In genomic region chr13:101768630-101768991, GRCm38 (mm10) we compare ENCODE assay signal across 8 mouse cellular contexts. TPM values are rescaled to one million over a fixed set of nuclear protein-coding genes. Genes with fewer than 3 reads are reported as not detected.
DNase-seq lines count a peak whose midpoint lies in the region; ATAC-seq and TF ChIP-seq lines count a peak whose summit lies in the region.

No protein-coding gene starts in this region.

- peak overlapping the region; percentile 45 for H3K4me3 ChIP-seq in C2C12 (ENCODE audit: insufficient read depth, poor library complexity, severe bottlenecking)
- H3K4me3 ChIP-seq in bone marrow macrophage, adult 2 months (ENCODE audit: insufficient read depth, low read length): peak overlapping the region; percentile 74
- H3K4me3 ChIP-seq in forebrain, embryonic 10.5 days: peak overlapping the region; percentile 89
- H3K4me3 ChIP-seq in heart, embryonic 14.5 days (ENCODE audit: control insufficient read depth in 1 of 2, insufficient read depth in 1 of 2, low read depth in 1 of 2, low read length in 2 of 2): peak overlapping the region; percentile 72 to 99
- peak overlapping the region; percentile 80 for H3K4me3 ChIP-seq in liver, embryonic 12.5 days
- peak overlapping the region; percentile 94 for H3K4me3 ChIP-seq in neural tube, embryonic 12.5 days

- H3K79me2 ChIP-seq in C2C12 (ENCODE audit: control insufficient read depth, insufficient read depth): peaks cover 41% of the 10 kb centered on the region

- H3K9ac ChIP-seq in heart, embryonic 14.5 days (ENCODE audit: low read length): peak overlapping the region; percentile 75
- peak overlapping the region; percentile 89 for H3K9ac ChIP-seq in liver, embryonic 12.5 days
- H3K9ac ChIP-seq in neural tube, embryonic 12.5 days: peak overlapping the region; percentile 93

- ATAC-seq in heart, embryonic 14.5 days (ENCODE audit: insufficient number of reproducible peaks, insufficient read depth, low FRiP score, low read depth): peak; percentile 31; the same call in 1 of the 2 replicates
- peak; percentile 16 for ATAC-seq in liver, embryonic 12.5 days
- no peak for ATAC-seq in neural tube, embryonic 12.5 days (ENCODE audit: low FRiP score, low read depth)

- H3K36me3 ChIP-seq in C2C12 (ENCODE audit: control insufficient read depth, insufficient read depth): no peaks in the 10 kb centered on the region
- no peaks in the 10 kb centered on the region for H3K36me3 ChIP-seq in forebrain, embryonic 10.5 days (replicated peaks)
- no peaks in the 10 kb centered on the region for H3K36me3 ChIP-seq in heart, embryonic 14.5 days (ENCODE audit: control insufficient read depth, insufficient read depth, low read length)
- H3K36me3 ChIP-seq in liver, embryonic 12.5 days: no peaks in the 10 kb centered on the region
- H3K36me3 ChIP-seq in neural tube, embryonic 12.5 days: no peaks in the 10 kb centered on the region

- TF ChIP-seq POLR2A in bone marrow macrophage, adult 2 months (IDR thresholded peaks at IDR 0.05; ENCODE audit: borderline replicate concordance, low read depth, low read length): no peak

- DNase-seq in forebrain, embryonic 10.5 days (ENCODE audit: extremely low spot score, low spot score): no peak
- peak; percentile 86 for DNase-seq in kidney, postnatal 14 days
- peak; percentile 53 to 60 for DNase-seq in thymus, adult 18-20 months

- H3K27me3 ChIP-seq in C2C12 (ENCODE audit: control insufficient read depth, insufficient read depth, insufficient read length): no peaks in the 10 kb centered on the region
- H3K27me3 ChIP-seq in forebrain, embryonic 10.5 days (ENCODE audit: poor library complexity, severe bottlenecking): 0 out of 2 replicates have a peak, but pooled peaks cover 4% of the 10 kb centered on the region
- no peaks in the 10 kb centered on the region for H3K27me3 ChIP-seq in heart, embryonic 14.5 days (ENCODE audit: control insufficient read depth, insufficient read depth, low read length)
- no peaks in the 10 kb centered on the region for H3K27me3 ChIP-seq in liver, embryonic 12.5 days (replicated peaks)
- H3K27me3 ChIP-seq in neural tube, embryonic 12.5 days (replicated peaks): no peaks in the 10 kb centered on the region

- H3K79me3 ChIP-seq in C2C12 (ENCODE audit: low read depth): peaks cover 27% of the 10 kb centered on the region

- H3K27ac ChIP-seq in bone marrow macrophage, adult 2 months (ENCODE audit: insufficient read depth, low read depth, low read length): peak overlapping the region; percentile 76
- peak overlapping the region; percentile 93 for H3K27ac ChIP-seq in forebrain, embryonic 10.5 days
- peak overlapping the region; percentile 90 to 95 for H3K27ac ChIP-seq in heart, embryonic 14.5 days (replicated peaks in 1 of 2; ENCODE audit: control insufficient read depth in 1 of 2, insufficient read depth in 1 of 2, low read depth in 2 of 2, low read length in 2 of 2)
- peak overlapping the region; percentile 89 for H3K27ac ChIP-seq in liver, embryonic 12.5 days
- peak overlapping the region; percentile 53; the same call in 1 of the 2 replicates for H3K27ac ChIP-seq in neural tube, embryonic 12.5 days

- H3ac ChIP-seq in C2C12 (ENCODE audit: control insufficient read depth, insufficient read length, low read depth): peak overlapping the region; percentile 41

- no peak for TF ChIP-seq CTCF in C2C12 (IDR thresholded peaks at IDR 0.05; ENCODE audit: control insufficient read depth, insufficient read depth, insufficient read length)
- no peak for TF ChIP-seq CTCF in bone marrow macrophage, adult 2 months (IDR thresholded peaks at IDR 0.05; ENCODE audit: low read depth, low read length)

- H3K9me3 ChIP-seq in forebrain, embryonic 10.5 days: no peaks in the 10 kb centered on the region
- no peaks in the 10 kb centered on the region for H3K9me3 ChIP-seq in heart, embryonic 14.5 days (ENCODE audit: control insufficient read depth, low read length)
- no peaks in the 10 kb centered on the region for H3K9me3 ChIP-seq in liver, embryonic 12.5 days (replicated peaks)
- no peaks in the 10 kb centered on the region for H3K9me3 ChIP-seq in neural tube, embryonic 12.5 days

- WGBS in forebrain, embryonic 10.5 days: 1% methylated on average over 17 of the region's 17 CpGs
- under 1% methylated on average over 17 of the region's 17 CpGs for WGBS in heart, embryonic 14.5 days
- WGBS in liver, embryonic 12.5 days (ENCODE audit: insufficient replicate concordance): 2% methylated on average over 17 of the region's 17 CpGs
- 2% methylated on average over 17 of the region's 17 CpGs for WGBS in neural tube, embryonic 12.5 days

- H3K4me1 ChIP-seq in bone marrow macrophage, adult 2 months (ENCODE audit: control insufficient read depth, insufficient read depth, low read length): peaks cover 10% of the 10 kb centered on the region
- H3K4me1 ChIP-seq in forebrain, embryonic 10.5 days: peaks cover 39% of the 10 kb centered on the region
- peaks cover 11 to 30% of the 10 kb centered on the region in 2 experiments for H3K4me1 ChIP-seq in heart, embryonic 14.5 days (ENCODE audit: control insufficient read depth in 2 of 2, insufficient read depth in 2 of 2, low read length in 2 of 2)
- peaks cover 69% of the 10 kb centered on the region for H3K4me1 ChIP-seq in liver, embryonic 12.5 days
- peaks cover 22% of the 10 kb centered on the region for H3K4me1 ChIP-seq in neural tube, embryonic 12.5 days

- peak overlapping the region; percentile 92 for H3K4me2 ChIP-seq in heart, embryonic 14.5 days (ENCODE audit: low read length)
- H3K4me2 ChIP-seq in liver, embryonic 12.5 days: peak overlapping the region; percentile 97
- H3K4me2 ChIP-seq in neural tube, embryonic 12.5 days (replicated peaks): peak overlapping the region; percentile 80

TF ChIP-seq in C2C12, 6 proteins besides CTCF, POLR2A, EP300 and RAD21:
- TF ChIP-seq MYOG (IDR thresholded peaks at IDR 0.05; ENCODE audit: control insufficient read depth, extremely low read depth, insufficient read length) (no peak), MAX (IDR thresholded peaks at IDR 0.05) (no peak), FOSL1 (IDR thresholded peaks at IDR 0.05; ENCODE audit: insufficient read depth, low read length, poor library complexity, severe bottlenecking) (no peak), USF1 (IDR thresholded peaks at IDR 0.05; ENCODE audit: low read depth) (no peak)

RNA-seq across cellular contexts. Expression of gene Pik3r1, which starts 0.6 kb away (rescaled TPM):
- 7.3 TPM for polyA plus RNA-seq in C2C12 (2012; fragmentation: generic; extraction: Trizol)
- 52.5 and 53.9 TPM in 2 replicates for polyA plus RNA-seq in bone marrow macrophage, adult 2 months (2012; ENCODE audit: insufficient read depth, insufficient read length, missing spikeins)
- polyA plus RNA-seq in forebrain, embryonic 10.5 days (2016; fragmentation: Nextera tagmentation; extraction: Ambion mirVana): 11.5 and 12.5 TPM in 2 replicates
- polyA plus RNA-seq in heart, embryonic 14.5 days (2014; fragmentation: Nextera tagmentation; extraction: Ambion mirVana): 23.2 and 26.2 TPM in 2 replicates
- polyA plus RNA-seq in liver, embryonic 12.5 days (2016; fragmentation: Nextera tagmentation; extraction: Ambion mirVana): 17.2 and 22.0 TPM in 2 replicates
- 36.9 and 40.5 TPM in 2 replicates for polyA plus RNA-seq in neural tube, embryonic 12.5 days (2016; fragmentation: Nextera tagmentation; extraction: Ambion mirVana)
